Mouse (Mus musculus) heart, adult 2 months (tissue): ENCODE data around the gene Bptf. TPM values are rescaled to one million over a fixed set of nuclear protein-coding genes. Genes with fewer than 3 reads are reported as not detected.

Experiments
- DNase-seq, 2 experiments: peaks; one replicate each; pipeline ENCODE4 v3.0.0; 2021
- H3K27ac ChIP-seq: fragments of 200-600 bp; 2 replicates; pipeline ENCODE4 v1.8.1; 2022
- H3K27me3 ChIP-seq: fragments of 200-500 bp; 2 replicates; pipeline ENCODE4 v1.6.1; 2012; ENCODE audit warnings: mild to moderate bottlenecking, low read length, inconsistent platforms, mixed read lengths; ENCODE audit not compliant: control insufficient read depth, insufficient read depth
- H3K36me3 ChIP-seq: fragments of 200-500 bp; 2 replicates; pipeline ENCODE4 v1.6.1; 2012; ENCODE audit warnings: low read length, inconsistent platforms; ENCODE audit not compliant: control insufficient read depth, insufficient read depth
- H3K4me1 ChIP-seq: fragments of 200-500 bp; 2 replicates; pipeline ENCODE4 v1.6.1; 2011; ENCODE audit warnings: low read length; ENCODE audit not compliant: control insufficient read depth, insufficient read depth
- H3K4me3 ChIP-seq: fragments of 200-600 bp; 2 replicates; pipeline ENCODE4 v1.8.1; 2022
- H3K79me2 ChIP-seq: fragments of 200-500 bp; replicated peaks from 2 replicates; pipeline ENCODE4 v1.6.1; 2012; ENCODE audit warnings: mild to moderate bottlenecking, inconsistent platforms, low read length, moderate library complexity, mixed read lengths; ENCODE audit not compliant: control insufficient read depth, insufficient read depth
- H3K9ac ChIP-seq: fragments of 200-500 bp; 2 replicates; pipeline ENCODE4 v1.6.1; 2012; ENCODE audit warnings: low read depth, mild to moderate bottlenecking, control low read depth, inconsistent platforms, low read length, mixed read lengths
- CTCF ChIP-seq: fragments of 200-600 bp; IDR thresholded peaks from 2 replicates; pipeline ENCODE4 v1.8.1; 2022; ENCODE audit warnings: antibody characterized with exemption, mild to moderate bottlenecking, moderate library complexity
- EP300 ChIP-seq: fragments of 200-500 bp; IDR thresholded peaks from 2 replicates; pipeline ENCODE4 v1.6.1; 2011; ENCODE audit warnings: low read depth, low read length, control low read depth; ENCODE audit not compliant: insufficient read depth
- POLR2A ChIP-seq: fragments of 200-500 bp; IDR thresholded peaks from 2 replicates; pipeline ENCODE4 v1.6.1; 2011; ENCODE audit warnings: mild to moderate bottlenecking, low read depth, low read length, control low read depth; ENCODE audit not compliant: insufficient read depth
- WGBS: fragments of 180-500 bp; shearing (Covaris S2); methylation state at CpG from one replicate; pipeline ENCODE4 v1.1.7; 2018; 5-methylcytosine and 5-hydroxymethylcytosine counted together
- intact Hi-C: fragments of 180-260 bp; cut with DNase I; formaldehyde crosslinking; loops from one replicate; pipeline ENCODE4 v1.15.1; 2025
- polyA plus RNA-seq: library from polyadenylated mRNA; depleted of rRNA; stranded (reverse); fragments of >200 nt; gene quantifications from 2 replicates; pipeline ENCODE4 v1.2.3, GENCODE M21; 2012
- total RNA-seq, 2 experiments: library from RNA; stranded (reverse); gene quantifications; 2 replicates each; pipeline ENCODE4 v1.2.3; 2021

Gene Bptf
- total and polyA plus RNA-seq, 3 experiments: 11.7 to 27.5 (median 25.6) TPM

- peak overlapping the region; percentile 76 for H3K4me3 ChIP-seq
- peak overlapping the region; percentile 97 for H3K27ac ChIP-seq
- H3K9ac ChIP-seq: peak overlapping the region; percentile 77
- H3K79me2 ChIP-seq: no peaks in the 10 kb centered on the region
- H3K4me1 ChIP-seq: peaks cover 2% of the 10 kb centered on the region
- H3K36me3 ChIP-seq: no peaks in the 10 kb centered on the region
- intact Hi-C loops: loop anchor here (2.0 kb wide), 2 partner anchors 13 to 17 kb away; partner anchors contain the start of gene Kpna2
- no peaks in the 10 kb centered on the region for H3K27me3 ChIP-seq
- peak in 1 of 2 experiments; percentile 50 for DNase-seq
- TF ChIP-seq EP300 (no peak), CTCF (no peak), POLR2A (no peak)
- WGBS: 26% methylated on average over 18 of the region's 18 CpGs
These were observed 120.1 kb downstream of the Bptf start for GRCm38 (mm10) chr11:107011669-107012323.

- no peaks in the 10 kb centered on the region for H3K79me2 ChIP-seq
- H3K27ac ChIP-seq: peak overlapping the region; percentile 97; the same call in 1 of the 2 replicates
- H3K36me3 ChIP-seq: no peaks in the 10 kb centered on the region
- TF ChIP-seq CTCF (no peak), EP300 (no peak), POLR2A (no peak)
- DNase-seq: no peak
- no peak overlapping the region for H3K4me3 ChIP-seq
- H3K9ac ChIP-seq: no peak overlapping the region
- peaks cover 2% of the 10 kb centered on the region for H3K4me1 ChIP-seq
- intact Hi-C loops: no loop called here
- H3K27me3 ChIP-seq: no peaks in the 10 kb centered on the region
- WGBS: 87% methylated on average over 7 of the region's 7 CpGs
These were observed 120.8 kb downstream of the Bptf start for GRCm38 (mm10) chr11:107011171-107011570.

GRCm38 (mm10) chr11:107010447-107010846 is 121.5 kb downstream of the Bptf start:
- Histone ChIP-seq H3K27ac (no peak overlapping the region), H3K79me2 (no peaks in the 10 kb centered on the region), H3K4me1 (peaks cover 2% of the 10 kb centered on the region), H3K4me3 (no peak overlapping the region), H3K36me3 (no peaks in the 10 kb centered on the region), H3K27me3 (no peaks in the 10 kb centered on the region), H3K9ac (no peak overlapping the region)
- TF ChIP-seq POLR2A: no peak
- TF ChIP-seq CTCF: no peak
- 97% methylated on average over 3 of the region's 3 CpGs for WGBS
- DNase-seq: no peak
- intact Hi-C loops: no loop called here

DNA sequence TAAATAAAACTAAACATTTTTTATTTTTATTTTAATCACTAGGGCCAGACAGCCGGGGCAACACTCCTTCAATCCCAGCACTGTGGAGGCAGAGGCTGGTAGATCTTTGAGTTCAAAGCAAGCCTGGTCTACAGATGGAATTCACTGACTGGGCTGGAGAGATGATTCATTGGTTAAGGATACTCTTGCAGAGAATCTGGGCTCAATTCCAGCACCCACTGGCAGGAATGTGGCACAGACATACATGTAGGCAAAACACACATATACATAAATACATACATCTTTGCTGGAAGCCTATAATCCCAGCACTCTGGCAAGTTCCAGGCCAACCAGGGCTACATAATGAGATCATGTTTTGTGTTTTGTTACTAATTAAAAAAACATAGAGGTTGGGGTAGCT is 126.4 kb downstream of the Bptf start:
- WGBS: 90% methylated on average over 1 of the region's 1 CpGs
- TF ChIP-seq POLR2A (no peak), CTCF (peak; percentile 25; the same call in 1 of the 2 replicates), EP300 (no peak)
- no peak overlapping the region for H3K4me3 ChIP-seq
- no peaks in the 10 kb centered on the region for H3K4me1 ChIP-seq
- no peak overlapping the region for H3K27ac ChIP-seq
- no peaks in the 10 kb centered on the region for H3K27me3 ChIP-seq
- no peaks in the 10 kb centered on the region for H3K79me2 ChIP-seq
- H3K9ac ChIP-seq: no peak overlapping the region
- H3K36me3 ChIP-seq: no peaks in the 10 kb centered on the region
- intact Hi-C loops: no loop called here
- no peak for DNase-seq

DNA sequence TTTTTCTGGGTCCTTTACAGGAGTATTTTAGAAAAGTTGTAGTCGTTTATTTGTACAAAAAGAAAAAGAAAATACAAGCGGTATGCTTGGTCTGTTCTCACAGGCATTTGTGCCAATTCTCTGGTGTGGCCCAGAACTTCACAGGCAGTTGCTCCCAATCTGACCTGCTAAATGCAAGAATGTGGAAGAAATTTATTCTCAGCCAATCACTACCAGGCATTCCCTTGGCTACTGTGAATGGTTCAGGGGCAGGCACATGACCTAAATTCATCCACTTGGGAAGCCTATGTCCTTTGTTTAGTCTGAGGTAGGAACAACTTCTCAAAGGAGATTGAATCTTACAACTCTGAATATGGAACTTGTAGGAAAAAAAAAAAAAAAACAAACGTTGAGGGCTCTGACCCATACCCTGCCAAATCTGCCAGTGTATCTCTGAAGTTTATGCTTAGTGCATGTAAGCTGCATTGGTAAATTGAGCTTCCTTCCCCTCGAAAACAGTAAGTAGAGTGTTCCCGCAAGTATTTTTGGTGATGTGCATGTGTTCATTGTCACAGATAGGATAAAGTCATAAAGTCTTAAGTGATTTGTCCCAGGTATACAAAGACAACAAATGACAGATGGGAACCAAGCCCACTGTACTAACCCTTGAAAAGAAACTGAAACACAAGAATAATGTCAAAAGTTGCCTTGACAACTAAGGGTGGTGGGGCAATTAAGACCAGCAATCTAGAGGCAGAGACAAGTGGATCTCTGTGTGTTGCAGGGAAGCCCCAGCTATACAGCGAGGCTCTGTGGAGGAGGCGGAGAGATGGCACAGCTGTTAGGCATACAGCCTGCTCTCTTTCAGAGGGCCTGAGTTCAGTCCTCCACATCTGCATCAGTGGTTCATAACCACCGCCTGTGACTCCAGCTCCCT is 129.9 kb downstream of the Bptf start:
- H3K27ac ChIP-seq: no peak overlapping the region
- no peak overlapping the region for H3K4me3 ChIP-seq
- H3K4me1 ChIP-seq: peaks cover 2% of the 10 kb centered on the region
- peaks cover 1% of the 10 kb centered on the region for H3K36me3 ChIP-seq
- no peaks in the 10 kb centered on the region for H3K27me3 ChIP-seq
- H3K9ac ChIP-seq: no peak overlapping the region
- H3K79me2 ChIP-seq: no peaks in the 10 kb centered on the region
- intact Hi-C loops: no loop called here
- DNase-seq: no peak
- 57% methylated on average over 8 of the region's 8 CpGs for WGBS
- TF ChIP-seq CTCF (no peak), EP300 (no peak), POLR2A (no peak)
